Mouse (Mus musculus) R1 (cell line): Measurements from ENCODE around the gene Trim13.

ENCODE experiments used
- DNase-seq: peaks from one replicate; pipeline ENCODE4 v3.0.0-alpha.2; 2018; ENCODE audit warnings: low read depth, low spot score

The Trim13 gene

DNA sequence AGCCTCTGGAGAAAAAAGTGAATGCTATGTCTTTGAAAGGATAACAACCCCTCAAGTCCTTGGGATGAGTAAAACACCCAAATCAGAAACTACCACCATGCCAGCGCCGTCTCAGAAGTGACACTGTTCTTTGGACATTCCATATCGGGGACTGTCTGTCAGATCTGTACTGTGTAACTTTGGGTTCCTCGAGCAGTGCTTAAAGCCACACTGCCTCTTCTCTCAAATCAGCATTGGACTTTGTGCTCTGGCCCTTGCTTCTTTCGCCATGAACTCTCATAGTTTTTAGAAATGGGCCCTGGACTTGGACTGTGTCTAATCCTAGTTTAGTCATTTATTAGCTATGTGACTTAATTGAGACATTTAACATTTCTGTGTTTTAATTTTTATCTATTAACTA, 13.7 kb downstream of the Trim13 start:
- DNase-seq: no peak

DNA sequence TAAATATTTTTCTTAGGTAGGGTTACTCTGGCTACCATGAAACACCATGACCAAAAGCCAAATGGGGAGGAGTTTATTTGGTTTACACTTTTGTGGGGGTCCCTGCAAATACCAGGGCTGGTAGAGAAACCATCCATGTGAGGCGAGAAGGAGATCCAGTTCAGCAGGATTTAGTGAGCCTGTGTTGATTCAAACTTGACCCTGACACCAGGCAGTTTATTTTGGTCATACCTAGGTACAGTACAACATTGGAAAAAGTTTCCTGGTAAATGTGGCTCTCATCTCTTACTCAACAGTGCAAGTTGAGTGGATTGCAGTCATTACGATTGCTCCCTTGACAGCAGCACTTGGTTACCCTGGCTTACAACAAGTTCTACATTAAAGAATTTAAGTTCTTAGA, 15.3 kb downstream of the Trim13 start:
- no peak for DNase-seq

DNA sequence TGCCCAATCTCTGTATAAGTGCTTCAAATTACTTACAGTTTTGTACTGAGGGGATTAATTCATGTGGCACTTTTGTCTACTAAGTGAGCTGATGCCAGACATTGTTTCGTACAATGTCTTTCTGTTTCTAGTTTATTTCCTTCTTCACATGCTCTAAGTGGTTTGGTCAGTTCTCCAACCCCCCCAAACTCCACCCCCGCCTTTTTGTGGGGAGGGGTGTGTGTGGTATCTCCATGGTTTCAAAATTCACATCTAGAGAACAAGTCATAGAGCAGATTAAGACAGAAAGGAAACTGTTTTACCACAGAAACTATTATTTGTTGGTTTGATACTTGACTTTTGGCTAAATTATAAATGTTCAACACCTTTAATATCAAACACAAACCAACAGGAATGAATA, 22.3 kb downstream of the Trim13 start:
- no peak for DNase-seq

DNA sequence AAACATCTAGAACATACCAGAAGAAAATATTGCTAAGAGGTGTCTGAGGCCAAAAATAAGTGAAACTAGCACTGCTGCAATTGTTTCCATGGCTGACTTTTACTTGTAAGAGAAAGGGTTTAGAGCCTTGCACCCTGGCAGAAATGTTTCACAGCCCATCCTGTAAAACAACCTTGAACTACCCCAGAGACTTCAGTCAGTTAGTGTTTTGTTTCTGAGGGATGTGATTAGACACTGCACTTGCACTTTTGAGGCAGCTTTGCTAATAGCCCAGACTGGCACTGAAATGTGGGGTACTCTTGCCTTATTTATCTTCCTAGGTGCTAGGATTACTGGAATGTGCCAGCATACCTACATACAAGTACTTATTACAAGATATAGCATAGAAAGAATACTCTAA, 37.9 kb downstream of the Trim13 start:
- DNase-seq: no peak

DNA sequence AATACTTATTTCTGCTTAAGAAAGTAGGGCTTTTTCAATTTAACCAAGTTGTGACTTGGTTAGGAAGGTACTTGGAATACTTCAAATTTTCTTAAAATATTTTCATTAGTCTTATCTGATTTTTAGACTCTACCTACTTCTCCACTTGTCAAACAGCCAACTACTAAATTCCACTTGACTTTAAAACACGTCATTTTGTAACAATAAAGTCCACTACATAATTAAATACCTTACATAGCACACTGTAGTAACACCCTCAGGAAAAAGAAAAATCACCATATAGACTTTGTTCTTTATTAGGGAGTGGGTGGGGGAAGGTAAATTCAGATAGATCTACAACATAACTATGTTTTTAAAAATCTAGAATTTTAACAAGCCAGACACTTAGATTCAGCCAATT, 44.6 kb downstream of the Trim13 start:
- DNase-seq: no peak

GRCm38 (mm10) chr14:61645547-61645946, 47.5 kb downstream of the Trim13 start:
- DNase-seq: no peak

- peak; percentile 77 for DNase-seq
These were observed 49.3 kb downstream of the Trim13 start for GRCm38 (mm10) chr14:61647182-61647880.

- DNase-seq: peak; percentile 65
These were observed 50.0 kb downstream of the Trim13 start for GRCm38 (mm10) chr14:61647881-61648684.

DNA sequence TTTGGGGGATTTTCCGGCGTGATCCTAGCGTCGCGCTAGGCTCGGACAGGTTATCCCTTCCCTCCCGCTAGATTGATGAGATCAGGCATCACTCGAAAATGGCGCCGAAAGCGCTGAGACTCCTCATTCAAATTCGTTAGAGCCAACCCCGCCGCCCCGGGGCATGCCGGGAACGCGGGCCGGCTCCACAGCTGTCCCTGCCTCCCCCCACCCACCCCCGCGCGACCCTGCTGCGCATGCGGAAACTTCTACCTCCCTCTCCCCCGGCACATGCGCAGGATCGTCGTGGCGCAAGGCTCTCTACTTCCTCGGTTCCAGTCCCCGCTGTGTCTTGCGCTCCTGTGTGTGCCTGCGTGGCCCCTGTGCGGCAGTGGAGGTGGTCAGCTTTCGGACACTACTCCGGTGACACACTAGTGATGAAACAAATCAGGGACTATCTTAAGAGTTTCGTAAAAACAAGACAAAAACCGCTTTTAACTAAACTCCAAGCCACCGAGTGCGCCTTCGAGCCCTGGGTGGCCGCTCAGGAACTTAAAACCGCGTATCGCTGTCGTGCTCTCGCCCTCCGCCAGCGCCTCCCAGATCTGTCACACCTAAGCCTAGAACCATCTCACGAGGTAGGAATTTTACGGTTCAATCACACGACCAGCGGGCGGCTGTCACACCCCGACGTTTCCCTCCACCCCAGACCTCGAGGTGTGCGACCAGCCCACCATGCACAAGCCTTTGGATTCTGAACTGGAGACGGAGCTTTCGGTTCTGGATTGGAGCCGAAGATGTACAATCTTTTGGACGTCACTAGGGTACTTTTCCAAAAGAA, 50.8 kb downstream of the Trim13 start:
- DNase-seq: peak; percentile 97

DNA sequence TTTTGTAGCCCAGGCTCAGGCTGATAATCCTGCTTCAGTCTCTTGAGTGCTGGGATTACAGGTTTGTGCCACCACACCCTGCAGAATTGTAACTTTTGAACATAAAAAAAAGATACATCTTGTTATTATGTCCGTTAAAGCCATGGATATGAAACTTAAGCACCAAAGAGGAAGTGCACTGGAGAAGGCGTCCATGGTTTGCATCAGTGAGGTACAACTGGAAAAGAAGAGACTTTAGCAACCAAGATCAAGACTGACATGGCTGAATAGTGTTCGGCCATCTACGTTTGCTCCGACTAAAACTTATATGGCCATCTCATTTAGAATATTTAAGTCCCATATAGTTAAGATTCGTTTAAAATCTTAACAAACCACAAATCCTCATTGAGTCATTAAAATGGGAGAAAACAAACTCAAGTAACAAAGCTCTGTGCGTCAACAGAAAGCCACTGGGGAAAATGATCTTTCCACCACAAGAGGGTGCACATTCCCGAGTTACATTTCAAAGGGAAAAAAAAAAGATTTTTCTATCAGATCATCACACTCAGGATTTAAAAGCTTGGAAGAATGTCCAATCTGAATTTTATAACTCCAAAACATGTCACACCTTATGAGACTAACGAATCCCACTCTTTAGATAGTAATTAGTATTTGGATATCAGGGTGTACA, 52.4 kb downstream of the Trim13 start:
- peak; percentile 49 for DNase-seq
